Mouse (Mus musculus) cerebellum, adult 11 months (tissue): ENCODE measurements around the gene Gm10037.
"Not testable (repeated sequence)": the region's sequence is repeated elsewhere in the genome, so short reads cannot be mapped to it uniquely, and the experiment has no call there.

Source experiments
- DNase-seq: peaks from one replicate; pipeline ENCODE4 v3.0.0; 2022

Gm10037 gene

GRCm38 (mm10) chr13:67830911-67831336 is at the start of gene Gm10037:
TSS of gene Gm10037 (plus strand) at chr13:67831106.
- peak; percentile 38 for DNase-seq

GRCm38 (mm10) chr13:67791921-67792455 is 38.9 kb upstream of the Gm10037 start:
- no peak for DNase-seq

GRCm38 (mm10) chr13:67798618-67799017 is 32.3 kb upstream of the Gm10037 start:
- no peak for DNase-seq

- not testable (repeated sequence) for DNase-seq
These were observed 31.8 kb upstream of the Gm10037 start for GRCm38 (mm10) chr13:67799151-67799550.

GRCm38 (mm10) chr13:67811651-67812210 is 19.2 kb upstream of the Gm10037 start:
- no peak for DNase-seq

GRCm38 (mm10) chr13:67812961-67813709 is 17.8 kb upstream of the Gm10037 start:
- DNase-seq = no peak

- DNase-seq = peak; percentile 74
These were observed 16.9 kb upstream of the Gm10037 start, which contains the start of gene Zfp273 for GRCm38 (mm10) chr13:67813710-67814660. TSS of gene Zfp273 (plus strand) at chr13:67813740.

GRCm38 (mm10) chr13:67818636-67819035 is 12.3 kb upstream of the Gm10037 start:
- no peak for DNase-seq

- DNase-seq = not testable (repeated sequence)
These were observed 2.2 kb downstream of the Gm10037 start for GRCm38 (mm10) chr13:67833137-67833536.

GRCm38 (mm10) chr13:67843775-67844118 is 12.8 kb downstream of the Gm10037 start:
- DNase-seq = no peak

GRCm38 (mm10) chr13:67844119-67844852 is 13.4 kb downstream of the Gm10037 start:
- peak; percentile 38 for DNase-seq

- peak; percentile 16 for DNase-seq
These were observed 13.9 kb downstream of the Gm10037 start for GRCm38 (mm10) chr13:67844853-67845194.

GRCm38 (mm10) chr13:67850361-67850760 is 19.5 kb downstream of the Gm10037 start:
- no peak for DNase-seq

- no peak for DNase-seq
These were observed 22.2 kb downstream of the Gm10037 start for GRCm38 (mm10) chr13:67853130-67853529.

- no peak for DNase-seq
These were observed 23.1 kb downstream of the Gm10037 start for GRCm38 (mm10) chr13:67853983-67854382.

GRCm38 (mm10) chr13:67857317-67857716 is 26.4 kb downstream of the Gm10037 start:
- no peak for DNase-seq

GRCm38 (mm10) chr13:67862508-67862907 is 31.6 kb downstream of the Gm10037 start:
- no peak for DNase-seq

- no peak for DNase-seq
These were observed 32.1 kb downstream of the Gm10037 start, which contains the start of gene BC048507 for GRCm38 (mm10) chr13:67863026-67863425. TSS of gene BC048507 (plus strand) at chr13:67863326.

GRCm38 (mm10) chr13:67864764-67865350 is 34.0 kb downstream of the Gm10037 start:
- no peak for DNase-seq

GRCm38 (mm10) chr13:67867899-67868298 is 37.0 kb downstream of the Gm10037 start:
- DNase-seq = no peak

- DNase-seq = not testable (repeated sequence)
These were observed 45.3 kb downstream of the Gm10037 start for GRCm38 (mm10) chr13:67876049-67876698.
